Mouse (Mus musculus): ENCODE measurements at regions not wholly inside any gene's neighbourhood (a gene's known extent, or its start where the extent isn't known, plus 50 kb on each side); places are given as distances from the start of the nearest gene placed in this dataset.

- TF ChIP-seq CTCF (conservative IDR thresholded peaks at IDR 0.05; ENCODE audit: insufficient read depth, insufficient read length, low read depth, low read length) (no peak), POLR2A (IDR thresholded peaks at IDR 0.05; ENCODE audit: low read depth, low read length) (no peak)
Measured at GRCm38 (mm10) chr1:186217198-186217597, 100.1 kb upstream of the Lyplal1 start.

Data from kidney, adult 2 months (tissue).